Mouse (Mus musculus) lung, postnatal 0 days (tissue): Measurements from ENCODE around the gene Aspscr1.
A peak's percentile ranks its signal among the peaks of the same experiment; 100 is the strongest.

Experiments
- CTCF ChIP-seq: IDR thresholded peaks from 2 replicates; pipeline ENCODE4 v1.5.1; 2016; ENCODE audit warnings: antibody characterized with exemption, mild to moderate bottlenecking
- EP300 ChIP-seq: IDR thresholded peaks from 2 replicates; pipeline ENCODE4 v1.6.1; 2016; ENCODE audit warnings: antibody characterized with exemption, mild to moderate bottlenecking, control low read depth

- TF ChIP-seq CTCF (peak; percentile 55), EP300 (no peak)
Observed at GRCm38 (mm10) chr11:120696568-120696967, 23.8 kb downstream of the Aspscr1 start.
